Mouse (Mus musculus) midbrain, embryonic 10.5 days (tissue): Measurements from ENCODE around the gene Pde4d. TPM values are rescaled to one million over a fixed set of nuclear protein-coding genes. Genes with fewer than 3 reads are reported as not detected.

Experiments used
- DNase-seq: peaks from one replicate; pipeline ENCODE4 v3.0.0-alpha.2; 2017; ENCODE audit warnings: low spot score
- H3K27ac ChIP-seq: fragments of 300-500 bp; sonication (generic); replicated peaks from 2 replicates; pipeline ENCODE4 v1.5.1; 2016; ENCODE audit warnings: mild to moderate bottlenecking
- H3K27me3 ChIP-seq: fragments of 300-500 bp; sonication (generic); 2 replicates; pipeline ENCODE4 v1.6.1; 2016; ENCODE audit warnings: low read depth, mild to moderate bottlenecking; ENCODE audit not compliant: poor library complexity, severe bottlenecking
- H3K36me3 ChIP-seq: fragments of 300-500 bp; sonication (generic); 2 replicates; pipeline ENCODE4 v1.6.1; 2016; ENCODE audit warnings: mild to moderate bottlenecking, moderate library complexity
- H3K4me1 ChIP-seq: fragments of 300-500 bp; sonication (generic); 2 replicates; pipeline ENCODE4 v1.6.1; 2016
- H3K4me3 ChIP-seq: fragments of 300-500 bp; sonication (generic); 2 replicates; pipeline ENCODE4 v1.5.1; 2016; ENCODE audit warnings: mild to moderate bottlenecking, moderate library complexity
- H3K9me3 ChIP-seq: fragments of 300-500 bp; sonication (generic); replicated peaks from 2 replicates; pipeline ENCODE4 v1.6.1; 2016; ENCODE audit warnings: mild to moderate bottlenecking
- WGBS: fragments of 180-500 bp; shearing (Covaris S2); methylation state at CpG from one replicate; pipeline ENCODE4 v1.1.7; 2016; 5-methylcytosine and 5-hydroxymethylcytosine counted together
- polyA plus RNA-seq: library from polyadenylated mRNA; unstranded; fragments of >200 nt; fragmentation: Nextera tagmentation; extraction: Ambion mirVana; gene quantifications from 2 replicates; pipeline ENCODE4 v1.2.1, GENCODE M21; 2016

Pde4d gene
- polyA plus RNA-seq, 1 experiment from 2014 or later, result 10.8 TPM

DNA sequence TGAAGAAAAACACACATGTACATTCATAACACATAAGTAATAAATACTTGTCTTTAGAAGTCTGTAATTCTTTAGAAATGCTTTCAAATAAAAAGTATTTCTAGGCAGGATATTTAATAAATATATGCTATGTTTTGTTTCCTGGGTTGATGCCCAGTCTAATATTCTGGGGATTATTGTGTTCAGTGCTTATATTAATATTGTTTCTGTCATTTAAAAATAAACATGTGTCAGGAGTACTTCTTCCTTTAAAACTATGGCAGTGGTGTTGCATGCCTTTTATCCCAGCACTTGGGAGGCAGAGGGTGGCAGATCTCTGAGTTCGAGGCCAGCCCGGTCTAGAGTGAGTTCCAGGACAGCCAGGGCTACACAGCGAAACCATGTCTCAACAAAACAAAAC, 485.1 kb downstream of the Pde4d start:
- Histone ChIP-seq H3K36me3 (no peaks in the 10 kb centered on the region), H3K9me3 (no peaks in the 10 kb centered on the region), H3K27ac (no peak overlapping the region), H3K4me3 (no peak overlapping the region), H3K27me3 (no peaks in the 10 kb centered on the region), H3K4me1 (no peaks in the 10 kb centered on the region)
- DNase-seq, result no peak
- 95% methylated on average over 3 of the region's 3 CpGs for WGBS

DNA sequence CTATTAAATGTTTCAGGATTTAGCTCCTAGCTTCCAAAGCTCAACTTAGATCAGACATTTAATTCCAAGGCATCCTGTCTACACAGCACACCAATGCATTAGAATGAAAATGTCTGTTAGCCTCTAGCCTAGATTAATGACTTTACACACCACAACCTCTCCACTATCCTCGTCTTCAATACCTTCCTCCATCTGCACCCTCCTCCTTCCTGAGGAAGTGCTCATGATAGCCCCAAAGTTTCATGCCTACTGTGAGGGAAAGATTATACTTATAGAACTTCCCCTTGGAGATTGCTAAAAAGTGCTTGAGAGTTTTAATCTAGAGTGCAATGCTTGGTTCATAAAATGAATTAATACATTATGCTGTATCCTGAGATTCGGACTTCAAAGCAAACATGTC, 487.5 kb downstream of the Pde4d start:
- no peak overlapping the region for H3K4me3 ChIP-seq
- H3K36me3 ChIP-seq, result no peaks in the 10 kb centered on the region
- H3K4me1 ChIP-seq, result no peaks in the 10 kb centered on the region
- 0 out of 2 replicates have a peak, but pooled peaks cover 6% of the 10 kb centered on the region for H3K9me3 ChIP-seq
- 86% methylated on average over 2 of the region's 2 CpGs for WGBS
- no peaks in the 10 kb centered on the region for H3K27me3 ChIP-seq
- no peak overlapping the region for H3K27ac ChIP-seq
- DNase-seq, result no peak

DNA sequence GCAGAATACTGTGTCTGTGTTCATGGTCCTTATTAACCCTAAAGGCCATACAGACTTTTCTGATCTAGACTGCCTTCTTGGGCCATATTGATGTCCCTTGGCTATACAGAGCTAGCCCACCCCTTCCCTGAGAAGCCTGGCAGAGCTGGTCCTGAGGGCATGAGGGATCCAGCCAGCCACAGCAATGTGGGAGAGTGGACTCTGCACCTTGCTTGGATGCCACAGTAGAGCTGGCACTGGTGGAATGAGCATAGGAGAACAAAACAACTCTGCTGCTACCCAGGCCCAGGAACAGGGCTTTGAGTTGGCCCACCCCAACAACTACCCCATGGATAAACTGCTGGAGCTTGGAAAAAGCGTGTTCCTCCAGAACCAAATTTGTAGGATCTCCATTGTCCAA, 503.2 kb downstream of the Pde4d start:
- no peak for DNase-seq
- 88% methylated on average over 1 of the region's 1 CpGs for whole genome bisulfite sequencing
- Histone ChIP-seq H3K4me3 (no peak overlapping the region), H3K4me1 (no peaks in the 10 kb centered on the region), H3K27me3 (no peaks in the 10 kb centered on the region), H3K36me3 (no peaks in the 10 kb centered on the region), H3K27ac (no peak overlapping the region), H3K9me3 (no peaks in the 10 kb centered on the region)

DNA sequence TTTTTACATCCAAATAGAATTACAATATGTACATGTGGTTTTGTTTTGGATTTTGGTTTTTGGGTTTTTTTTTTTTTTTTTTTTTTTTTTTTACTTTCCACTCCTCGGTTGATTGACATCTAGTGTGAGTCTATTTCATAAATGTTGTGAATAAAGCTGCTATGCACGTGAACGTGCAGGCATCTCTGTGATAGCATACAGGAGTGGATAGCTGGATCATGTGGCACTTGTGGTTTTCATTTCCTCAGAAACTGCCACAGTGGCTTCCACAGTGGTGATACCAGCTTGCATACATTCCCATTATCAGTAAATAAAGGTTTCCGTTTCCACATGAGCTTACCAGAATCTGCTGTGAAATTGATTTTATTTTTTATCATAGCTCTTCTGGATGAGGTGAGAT, 506.3 kb downstream of the Pde4d start:
- no peak for DNase-seq
- 88% methylated on average over 4 of the region's 4 CpGs for WGBS
- no peaks in the 10 kb centered on the region for H3K36me3 ChIP-seq
- no peak overlapping the region for H3K27ac ChIP-seq
- H3K27me3 ChIP-seq, result no peaks in the 10 kb centered on the region
- no peaks in the 10 kb centered on the region for H3K4me1 ChIP-seq
- no peaks in the 10 kb centered on the region for H3K9me3 ChIP-seq
- H3K4me3 ChIP-seq, result no peak overlapping the region

DNA sequence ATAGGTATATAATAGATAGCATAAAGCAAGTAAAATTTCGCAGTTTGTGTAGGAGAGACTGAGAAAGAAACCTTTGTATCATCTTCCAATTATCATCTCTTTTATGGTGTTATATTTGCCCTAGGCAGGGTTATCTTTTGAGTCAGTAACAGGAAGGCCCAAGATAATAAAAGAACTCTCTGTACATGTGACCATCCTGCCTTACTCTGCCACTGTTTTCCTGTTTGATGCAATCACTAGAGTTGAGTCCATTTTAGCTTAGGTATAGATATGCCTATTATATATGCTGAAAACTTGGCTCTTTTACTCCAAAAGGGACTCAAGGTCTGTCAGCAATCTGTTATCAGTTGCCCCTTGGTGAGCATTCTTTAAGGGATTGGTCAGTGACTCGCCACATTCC, 514.3 kb downstream of the Pde4d start:
- 84% methylated on average over 2 of the region's 2 CpGs for WGBS
- Histone ChIP-seq H3K9me3 (no peaks in the 10 kb centered on the region), H3K27me3 (no peaks in the 10 kb centered on the region), H3K27ac (no peak overlapping the region), H3K4me1 (no peaks in the 10 kb centered on the region), H3K4me3 (no peak overlapping the region), H3K36me3 (no peaks in the 10 kb centered on the region)
- DNase-seq, result no peak

DNA sequence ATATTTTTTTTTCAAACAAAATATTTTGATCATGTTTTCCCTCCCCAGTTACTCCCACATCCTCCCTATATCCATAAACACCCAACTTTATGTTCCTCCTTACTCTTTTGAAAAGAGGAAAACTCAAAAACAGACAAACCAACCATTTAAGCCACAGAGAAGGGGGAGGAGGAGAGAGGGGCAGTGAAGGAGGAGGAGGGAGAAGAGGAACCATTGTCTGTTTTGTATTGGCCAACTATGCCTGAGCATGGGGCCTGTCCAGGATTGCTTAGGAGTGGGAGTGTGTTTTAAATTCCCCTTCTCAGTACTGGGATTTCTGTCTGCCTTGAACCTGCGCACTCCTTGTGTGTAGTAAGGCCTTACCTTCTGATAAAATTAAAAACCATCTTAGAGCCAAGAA, 531.4 kb downstream of the Pde4d start:
- Histone ChIP-seq H3K36me3 (no peaks in the 10 kb centered on the region), H3K4me3 (no peak overlapping the region), H3K9me3 (0 out of 2 replicates have a peak, but pooled peaks cover 3% of the 10 kb centered on the region), H3K27me3 (no peaks in the 10 kb centered on the region), H3K4me1 (no peaks in the 10 kb centered on the region), H3K27ac (no peak overlapping the region)
- DNase-seq, result no peak
- 95% methylated on average over 1 of the region's 1 CpGs for WGBS

DNA sequence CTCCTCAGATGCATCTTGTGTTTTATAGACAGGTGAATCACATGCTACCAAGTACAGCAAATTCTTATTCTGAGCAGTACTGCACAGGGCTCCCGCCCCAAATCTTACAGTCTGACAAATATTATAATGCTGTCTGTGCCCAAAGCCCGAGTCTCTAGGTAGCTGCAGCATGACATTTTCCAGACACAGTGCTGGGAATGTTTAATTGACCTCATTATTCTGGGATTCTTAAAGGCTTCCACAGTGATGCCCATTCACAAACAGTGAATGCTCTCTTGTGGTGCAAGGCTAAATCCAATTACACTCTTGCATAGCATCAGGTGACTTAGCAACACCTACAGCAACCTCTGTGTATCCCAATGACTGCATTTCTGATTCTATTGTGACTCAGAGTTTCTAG, 549.0 kb downstream of the Pde4d start:
- Histone ChIP-seq H3K27me3 (no peaks in the 10 kb centered on the region), H3K27ac (no peak overlapping the region), H3K4me1 (peaks cover 16% of the 10 kb centered on the region), H3K4me3 (no peak overlapping the region), H3K36me3 (no peaks in the 10 kb centered on the region), H3K9me3 (no peaks in the 10 kb centered on the region)
- DNase-seq, result no peak
- WGBS, result 55% methylated on average over 2 of the region's 2 CpGs

DNA sequence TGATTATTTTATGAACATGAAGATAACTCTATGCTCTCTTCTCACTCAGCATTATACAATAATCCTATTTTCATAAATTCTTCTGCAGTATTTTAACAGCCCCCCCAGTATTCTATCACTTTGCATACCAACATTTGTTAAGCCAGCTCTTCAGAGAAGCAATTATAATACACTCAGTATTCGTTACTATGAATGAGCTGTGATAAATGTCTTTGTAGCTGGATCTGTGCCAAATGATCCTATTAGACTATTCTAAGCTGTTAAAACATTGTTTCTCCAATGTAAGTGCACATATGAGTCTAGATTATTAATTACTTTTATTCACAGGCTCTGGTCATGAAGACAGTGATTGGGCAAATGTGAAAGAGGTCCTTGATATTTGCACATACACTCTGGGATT, 575.0 kb downstream of the Pde4d start:
- H3K4me1 ChIP-seq, result no peaks in the 10 kb centered on the region
- no peak overlapping the region for H3K27ac ChIP-seq
- no peaks in the 10 kb centered on the region for H3K9me3 ChIP-seq
- DNase-seq, result no peak
- 95% methylated on average over 1 of the region's 1 CpGs for WGBS
- no peaks in the 10 kb centered on the region for H3K36me3 ChIP-seq
- H3K27me3 ChIP-seq, result no peaks in the 10 kb centered on the region
- no peak overlapping the region for H3K4me3 ChIP-seq

DNA sequence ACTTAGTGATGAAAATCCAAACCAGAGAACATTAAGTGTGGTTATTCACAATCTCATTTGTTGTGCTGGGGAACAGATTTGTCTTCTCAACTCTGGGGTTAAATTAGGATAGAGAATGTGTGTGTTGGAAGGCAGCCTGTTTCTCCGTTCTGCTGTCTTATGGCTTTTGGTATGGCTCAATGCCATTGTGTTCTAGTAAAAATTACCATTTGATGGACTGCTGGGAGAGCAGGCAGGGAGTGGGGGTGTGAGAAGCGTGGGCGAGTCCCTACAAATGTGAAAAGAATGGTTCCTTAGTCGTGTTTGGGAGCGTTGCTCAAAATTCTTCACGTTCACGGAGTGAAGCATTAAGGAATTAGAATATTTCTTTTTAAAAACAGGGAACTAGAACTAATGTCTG, 597.4 kb downstream of the Pde4d start:
- H3K9me3 ChIP-seq, result no peaks in the 10 kb centered on the region
- DNase-seq, result no peak
- H3K36me3 ChIP-seq, result no peaks in the 10 kb centered on the region
- no peaks in the 10 kb centered on the region for H3K4me1 ChIP-seq
- 81% methylated on average over 7 of the region's 7 CpGs for WGBS
- H3K27ac ChIP-seq, result no peak overlapping the region
- H3K27me3 ChIP-seq, result no peaks in the 10 kb centered on the region
- no peak overlapping the region for H3K4me3 ChIP-seq

DNA sequence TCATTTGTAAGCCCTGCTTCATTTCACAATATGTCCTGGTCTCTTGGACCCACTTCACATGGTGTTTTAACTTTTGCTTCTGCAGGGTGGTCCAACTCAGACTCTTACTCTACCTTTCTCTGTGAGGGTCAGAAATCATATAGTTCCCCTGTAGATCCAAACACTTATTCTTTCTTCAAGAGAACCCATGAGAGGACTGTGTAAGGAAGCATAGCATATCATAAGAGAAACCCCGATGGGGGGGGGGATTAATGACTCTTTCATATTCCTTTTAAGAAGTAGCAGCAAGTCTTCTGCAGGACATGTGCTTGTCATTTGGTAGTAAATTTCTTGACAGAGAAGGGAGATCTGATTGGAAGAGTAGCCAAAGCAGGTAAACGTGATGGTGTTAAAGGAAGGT, 603.1 kb downstream of the Pde4d start:
- H3K9me3 ChIP-seq, result no peaks in the 10 kb centered on the region
- 79% methylated on average over 2 of the region's 2 CpGs for WGBS
- H3K27me3 ChIP-seq, result no peaks in the 10 kb centered on the region
- H3K36me3 ChIP-seq, result no peaks in the 10 kb centered on the region
- no peak overlapping the region for H3K4me3 ChIP-seq
- H3K4me1 ChIP-seq, result no peaks in the 10 kb centered on the region
- H3K27ac ChIP-seq, result no peak overlapping the region
- DNase-seq, result no peak

DNA sequence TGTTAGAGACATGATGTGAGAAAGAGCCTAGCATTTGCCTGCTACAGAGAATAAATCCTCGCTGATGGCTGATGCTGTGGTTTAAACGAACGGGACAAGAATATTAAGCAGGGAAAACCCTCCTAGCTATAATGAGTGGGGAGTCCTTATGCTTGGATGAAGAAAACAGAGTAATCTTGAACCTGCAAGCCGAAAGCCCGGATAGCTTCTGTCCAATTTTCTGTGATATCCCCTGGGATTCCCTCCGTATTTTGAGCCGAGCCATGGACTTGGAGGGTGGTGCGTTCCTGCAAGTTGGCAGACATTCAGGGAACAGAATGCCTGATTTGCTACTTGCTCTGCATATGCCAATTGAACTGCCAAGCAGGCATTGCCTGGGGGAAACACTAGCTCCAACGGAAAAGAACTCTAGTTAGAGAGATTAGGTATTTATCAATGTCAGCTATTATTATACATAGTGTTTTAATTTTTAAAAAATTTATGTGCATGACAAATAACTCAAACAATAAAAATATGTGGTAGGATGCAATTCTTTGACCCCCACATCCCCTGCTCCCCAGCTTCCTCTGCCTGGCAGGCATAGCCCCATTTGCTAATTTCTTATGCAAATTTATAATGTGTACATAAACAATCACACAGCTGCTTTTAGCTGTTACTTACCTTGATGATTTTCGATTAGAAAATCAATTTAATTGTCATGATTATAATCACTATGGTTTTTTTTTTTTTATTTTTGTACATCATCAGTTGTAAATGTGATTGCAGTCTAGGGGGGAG, 603.7 kb downstream of the Pde4d start:
- H3K27ac ChIP-seq, result no peak overlapping the region
- no peaks in the 10 kb centered on the region for H3K36me3 ChIP-seq
- 83% methylated on average over 10 of the region's 10 CpGs for WGBS
- no peak overlapping the region for H3K4me3 ChIP-seq
- H3K9me3 ChIP-seq, result no peaks in the 10 kb centered on the region
- no peaks in the 10 kb centered on the region for H3K27me3 ChIP-seq
- H3K4me1 ChIP-seq, result no peaks in the 10 kb centered on the region
- DNase-seq, result no peak

DNA sequence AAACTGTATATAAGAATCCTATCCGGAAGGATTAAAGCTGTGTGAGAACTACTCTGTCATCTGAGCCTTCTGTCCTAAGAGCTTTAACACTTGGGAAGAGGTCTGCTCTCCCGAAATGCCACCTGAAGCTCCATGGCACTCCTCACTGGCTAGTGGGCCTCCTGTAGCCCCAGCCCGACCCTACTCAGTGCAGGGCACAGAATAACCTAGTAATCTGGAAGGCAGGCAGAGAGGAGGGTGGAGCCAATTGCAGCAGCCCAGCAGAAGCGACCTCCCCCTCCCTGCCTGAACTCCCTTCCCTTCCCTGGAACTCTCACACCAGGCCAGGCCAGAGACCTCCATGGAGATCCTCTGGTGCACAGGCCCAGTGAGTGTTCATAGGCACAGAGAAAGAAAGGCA, 608.3 kb downstream of the Pde4d start:
- 23% methylated on average over 4 of the region's 4 CpGs for WGBS

DNA sequence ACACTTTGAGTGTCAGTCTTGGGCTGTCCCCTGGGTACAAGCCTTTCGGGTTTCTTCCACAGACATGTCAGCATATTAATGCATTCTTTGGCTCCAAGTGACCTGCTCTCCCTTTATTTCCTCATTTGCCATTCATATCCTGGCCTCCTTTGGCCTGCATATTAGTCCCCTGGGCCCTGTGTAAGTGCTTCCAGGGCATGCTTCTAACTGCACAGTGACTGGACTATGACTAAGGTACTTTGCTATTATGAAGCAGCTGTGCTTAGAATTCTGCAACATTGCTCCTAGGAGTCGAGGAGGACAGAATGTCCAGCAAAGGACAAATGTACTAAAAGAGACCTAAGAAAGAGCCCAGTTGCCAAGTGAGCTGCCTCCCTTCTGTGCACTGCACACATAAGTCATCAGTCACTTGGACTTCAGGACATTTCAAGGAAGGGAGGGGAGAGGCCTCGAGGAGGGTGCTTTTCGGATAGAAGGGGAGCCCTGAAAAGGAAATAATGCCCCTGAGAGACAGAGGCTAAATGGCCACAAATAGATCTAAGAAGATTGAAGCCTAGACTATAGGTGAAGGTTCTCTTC, 616.9 kb downstream of the Pde4d start:
- Histone ChIP-seq H3K27me3 (no peaks in the 10 kb centered on the region), H3K4me1 (peaks cover under 1% of the 10 kb centered on the region; the same call in 1 of the 2 replicates), H3K9me3 (no peaks in the 10 kb centered on the region), H3K27ac (no peak overlapping the region), H3K36me3 (no peaks in the 10 kb centered on the region), H3K4me3 (no peak overlapping the region)
- no peak for DNase-seq
- 82% methylated on average over 4 of the region's 4 CpGs for WGBS

More for the DNA sequence above, 608.3 kb downstream of the Pde4d start:
- H3K4me1 ChIP-seq, result no peaks in the 10 kb centered on the region
- no peak for DNase-seq
- H3K36me3 ChIP-seq, result no peaks in the 10 kb centered on the region
- no peak overlapping the region for H3K4me3 ChIP-seq
- H3K9me3 ChIP-seq, result no peaks in the 10 kb centered on the region
- no peaks in the 10 kb centered on the region for H3K27me3 ChIP-seq
- H3K27ac ChIP-seq, result no peak overlapping the region
